Mouse (Mus musculus) layer of hippocampus, adult 9-10 months (tissue): Measurements from ENCODE around the gene Klhl25.
"Not testable (repeated sequence)": the region's sequence is repeated elsewhere in the genome, so short reads cannot be mapped to it uniquely, and the experiment has no call there.

Experiments used
- DNase-seq: peaks from one replicate; pipeline ENCODE4 v3.0.0; 2022; ENCODE audit warnings: low spot score

The Klhl25 gene

GRCm38 (mm10) chr7:75848115-75848775 is at the start of gene Klhl25:
Klhl25 (plus strand) TSS chr7:75848310.
- DNase-seq = peak; percentile 93

- DNase-seq = no peak
These were observed 47.6 kb upstream of the Klhl25 start for GRCm38 (mm10) chr7:75800530-75800929.

DNA sequence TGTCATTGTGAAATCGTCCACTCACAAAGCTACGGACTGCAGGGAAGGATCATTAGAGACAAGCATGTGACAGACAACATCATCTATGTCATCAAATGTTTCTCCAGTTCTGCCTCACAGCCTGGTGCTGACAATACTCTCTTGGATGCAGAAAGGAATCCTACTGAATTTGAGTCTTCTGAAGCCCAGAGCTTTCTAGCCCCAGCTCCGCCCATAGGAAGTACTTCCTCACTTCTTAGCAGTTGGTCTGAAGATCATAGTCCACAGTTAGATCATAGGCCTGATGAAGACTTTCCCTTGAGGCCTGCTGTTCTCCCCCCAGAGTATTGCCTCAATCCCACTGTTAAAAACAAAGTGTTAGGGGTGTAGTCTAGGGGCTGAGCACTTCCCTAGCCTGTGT is 47.1 kb upstream of the Klhl25 start:
- DNase-seq = no peak

DNA sequence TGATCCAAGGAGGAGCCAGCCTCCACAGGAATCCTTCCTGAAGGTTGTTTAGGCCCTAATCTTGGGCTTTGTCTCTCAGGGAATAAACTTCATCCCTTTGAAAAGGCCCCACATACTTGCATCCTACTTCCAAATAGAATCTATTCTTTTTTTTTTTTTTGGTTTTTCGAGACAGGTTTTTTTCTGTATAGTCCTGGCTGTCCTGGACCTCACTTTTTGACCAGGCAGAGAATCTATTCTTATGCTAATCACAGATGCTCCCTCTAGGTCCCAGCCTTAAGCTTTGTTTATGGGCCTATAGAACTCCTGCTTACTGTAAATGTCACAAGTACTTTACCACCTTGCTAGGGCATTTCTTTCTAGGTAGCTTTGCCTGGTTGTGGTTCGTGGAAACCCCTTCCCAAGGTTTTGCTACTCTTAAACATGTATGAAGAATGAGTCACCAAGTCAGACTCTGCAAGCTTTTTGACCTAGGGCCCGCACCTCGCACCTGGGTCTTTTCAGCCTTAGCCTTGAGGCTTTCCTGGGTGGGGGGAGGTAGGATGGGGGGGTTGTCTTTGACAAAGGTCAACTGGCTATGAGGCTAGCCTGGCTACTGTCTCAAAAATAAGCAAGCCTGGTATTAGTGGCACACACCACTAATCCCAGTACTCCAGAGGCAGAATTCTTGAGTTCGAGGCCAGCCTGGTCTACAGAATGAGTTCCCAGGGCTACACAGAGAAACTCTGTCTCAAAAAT is 46.3 kb upstream of the Klhl25 start:
- DNase-seq = no peak

DNA sequence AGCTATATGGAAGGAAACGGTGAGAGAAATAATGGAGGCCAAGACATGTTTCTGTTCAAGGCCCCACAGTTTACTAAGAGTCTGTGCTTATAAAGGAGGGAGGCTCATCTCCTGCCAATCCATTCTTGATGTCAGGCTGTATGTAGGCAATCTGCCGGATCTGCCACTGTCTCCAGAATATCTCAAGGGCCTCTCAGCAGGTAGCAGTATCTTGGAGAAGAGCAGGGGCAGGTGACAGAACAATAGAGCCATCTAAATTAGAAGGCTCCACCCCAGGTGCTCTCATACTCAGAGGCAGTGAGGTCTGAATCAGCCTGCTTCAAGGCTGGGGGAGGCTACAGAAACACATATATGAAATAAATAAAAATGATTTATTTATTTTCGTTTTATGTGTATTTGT is 45.2 kb upstream of the Klhl25 start:
- no peak for DNase-seq

GRCm38 (mm10) chr7:75806161-75806560 is 41.9 kb upstream of the Klhl25 start:
- DNase-seq = no peak

DNA sequence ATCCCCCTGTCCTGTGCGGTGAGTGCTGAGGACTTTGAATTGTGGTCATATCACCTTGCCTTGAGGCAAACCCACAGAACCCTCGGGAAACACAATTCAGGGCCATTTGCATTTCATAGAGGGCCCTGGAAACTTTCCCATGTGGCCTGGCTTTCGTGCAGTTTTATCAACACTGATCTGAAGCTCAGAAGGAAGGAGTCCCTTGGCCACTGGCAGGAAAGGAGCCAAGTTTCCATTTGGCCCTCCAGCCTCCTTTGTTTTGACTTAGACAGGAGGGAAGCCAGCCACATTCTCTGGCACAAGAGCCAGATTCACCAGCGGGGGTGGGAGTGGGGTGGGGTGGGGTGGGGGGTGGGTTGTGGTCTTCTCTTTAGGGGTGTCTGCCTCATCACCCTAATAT is 41.4 kb upstream of the Klhl25 start:
- no peak for DNase-seq

GRCm38 (mm10) chr7:75807460-75808304 is 40.4 kb upstream of the Klhl25 start:
- DNase-seq = no peak

DNA sequence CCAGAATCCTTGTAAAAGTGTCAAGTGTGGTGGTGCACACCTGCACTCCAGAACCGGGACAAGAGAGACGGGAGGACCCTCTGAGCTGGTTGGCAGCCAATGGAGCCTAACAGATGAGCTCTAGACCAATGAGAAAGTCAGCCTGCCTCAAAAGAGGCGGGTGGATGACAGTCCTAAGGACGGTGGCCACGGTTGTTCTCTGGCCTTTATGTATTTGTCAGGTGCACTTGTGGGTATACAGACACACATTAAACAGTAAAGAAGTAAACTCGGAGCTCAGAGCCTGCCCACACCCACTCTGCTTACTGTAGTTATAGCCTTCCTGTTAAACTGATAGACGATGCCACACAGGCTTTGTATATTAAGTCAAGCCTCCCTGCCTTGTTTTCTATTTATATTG is 27.4 kb upstream of the Klhl25 start:
- DNase-seq = no peak

DNA sequence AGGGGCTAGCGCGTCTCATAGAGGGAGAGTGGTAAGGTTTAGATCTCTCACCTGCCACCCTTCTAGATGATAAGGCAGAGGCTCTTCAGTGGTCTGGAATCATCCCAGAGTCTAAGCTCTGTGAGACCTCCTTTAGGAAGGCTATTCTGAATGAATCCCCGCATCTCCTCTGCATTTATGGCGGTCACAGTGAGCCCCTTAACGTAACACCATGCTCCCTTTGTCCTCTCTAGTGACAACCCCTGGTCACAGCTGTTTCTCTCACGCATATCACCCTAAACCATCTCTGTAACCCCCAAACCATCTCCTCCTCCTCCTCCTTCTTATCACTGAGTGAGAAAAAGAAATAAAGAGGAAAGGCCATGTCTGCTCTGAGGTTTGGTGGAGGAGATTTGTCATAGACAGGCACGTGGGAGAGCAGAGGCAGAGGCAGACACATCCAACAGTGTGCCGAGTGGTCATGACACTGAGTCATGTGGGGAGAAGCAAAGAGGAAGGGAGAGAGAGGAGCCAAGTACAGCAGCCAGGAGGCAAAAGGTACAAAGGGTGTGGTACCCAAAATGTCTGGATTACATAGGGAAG is 25.9 kb upstream of the Klhl25 start:
- no peak for DNase-seq

DNA sequence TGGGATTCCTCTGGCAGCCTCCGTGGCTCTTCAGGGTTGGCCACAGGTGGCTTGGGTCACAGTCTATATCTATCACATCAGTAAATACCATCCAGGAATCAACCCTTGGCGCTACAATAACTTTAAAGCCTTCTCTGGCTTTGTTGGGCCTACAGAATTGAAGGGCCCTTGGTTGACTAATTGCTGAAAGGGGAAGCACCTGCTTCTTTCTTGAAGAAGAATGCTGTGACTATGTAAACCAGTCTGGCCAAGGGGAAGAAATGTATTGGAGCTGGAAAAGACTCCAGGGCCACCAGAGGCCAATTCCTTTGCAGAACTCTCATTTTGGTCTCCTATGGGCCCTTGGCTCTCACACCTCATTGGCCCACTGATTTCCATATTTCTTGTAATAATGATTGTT is 25.0 kb upstream of the Klhl25 start:
- no peak for DNase-seq

DNA sequence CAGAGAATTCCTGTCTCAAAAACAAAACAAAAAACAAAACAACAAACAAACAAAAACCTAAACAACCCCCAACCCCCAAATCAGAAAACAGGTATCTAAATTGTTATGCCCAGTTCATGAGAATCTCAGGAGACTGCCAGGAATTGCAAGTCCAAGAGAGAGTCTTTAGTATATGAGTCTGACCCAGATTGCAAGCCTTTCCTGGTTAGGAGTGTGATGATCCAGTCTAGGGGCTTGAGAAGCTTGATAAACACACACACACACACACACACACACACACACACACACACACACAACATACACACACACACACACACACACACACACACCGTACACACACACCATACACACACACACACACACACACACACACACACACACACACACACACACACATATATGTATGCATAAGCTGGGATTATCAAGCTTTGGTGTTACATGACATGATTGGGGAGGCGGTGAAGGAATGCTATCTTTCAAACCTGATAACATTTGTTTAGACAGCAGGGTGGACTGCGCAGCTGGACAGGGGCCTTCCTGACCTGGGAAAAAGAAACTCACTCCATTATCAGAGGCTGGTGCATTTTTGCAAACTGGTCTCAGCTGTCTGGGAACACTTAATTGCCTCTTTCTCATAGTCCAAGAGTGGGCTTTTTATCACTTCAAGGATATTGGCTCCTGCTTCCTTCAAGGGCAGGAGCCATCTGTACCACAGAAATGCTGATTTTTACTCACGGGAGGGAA is 21.6 kb upstream of the Klhl25 start:
- no peak for DNase-seq

GRCm38 (mm10) chr7:75827357-75827756 is 20.8 kb upstream of the Klhl25 start:
- no peak for DNase-seq

DNA sequence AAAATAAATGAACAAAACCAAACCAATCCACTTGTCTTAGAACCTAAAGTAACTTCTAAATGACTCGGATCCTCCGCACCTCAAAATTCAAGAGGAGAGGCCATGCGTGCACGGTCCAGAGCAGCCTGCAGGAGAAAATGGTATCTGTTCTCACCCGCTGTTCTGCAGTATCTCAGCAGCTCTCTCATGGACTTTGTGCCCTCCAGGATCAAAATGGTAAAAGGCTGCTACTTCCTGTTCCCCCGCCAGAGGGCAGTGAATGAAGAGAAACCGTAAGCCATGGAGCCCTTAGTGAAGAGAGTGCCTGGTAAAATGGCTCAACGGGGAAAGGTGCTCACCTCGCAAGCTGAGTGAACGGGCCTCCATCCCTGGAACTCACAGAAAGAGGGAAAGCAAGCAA is 20.3 kb upstream of the Klhl25 start:
- DNase-seq = peak; percentile 63

DNA sequence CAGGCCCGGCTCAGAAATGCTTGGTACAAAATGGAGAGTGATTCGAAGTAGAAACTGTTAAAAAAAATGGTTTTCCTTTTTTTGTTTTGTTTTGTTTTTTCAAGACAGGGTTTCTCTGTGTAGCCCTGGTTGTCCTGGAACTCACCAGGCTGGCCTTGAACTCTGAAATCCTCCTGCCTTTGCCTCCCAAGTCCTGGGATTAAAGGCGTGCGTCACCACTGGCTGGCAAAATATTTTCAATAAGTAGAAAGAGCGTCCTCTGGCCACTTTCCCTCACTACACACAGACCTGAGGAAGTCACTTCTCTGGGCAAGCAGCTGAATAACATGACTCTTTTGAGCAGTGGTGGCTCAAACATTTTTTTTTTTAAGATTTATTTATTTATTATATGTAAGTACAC is 19.6 kb upstream of the Klhl25 start:
- DNase-seq = no peak

GRCm38 (mm10) chr7:75830251-75831060 is 17.7 kb upstream of the Klhl25 start:
- DNase-seq = no peak

- not testable (repeated sequence) for DNase-seq
These were observed 14.2 kb upstream of the Klhl25 start for GRCm38 (mm10) chr7:75833960-75834359.

DNA sequence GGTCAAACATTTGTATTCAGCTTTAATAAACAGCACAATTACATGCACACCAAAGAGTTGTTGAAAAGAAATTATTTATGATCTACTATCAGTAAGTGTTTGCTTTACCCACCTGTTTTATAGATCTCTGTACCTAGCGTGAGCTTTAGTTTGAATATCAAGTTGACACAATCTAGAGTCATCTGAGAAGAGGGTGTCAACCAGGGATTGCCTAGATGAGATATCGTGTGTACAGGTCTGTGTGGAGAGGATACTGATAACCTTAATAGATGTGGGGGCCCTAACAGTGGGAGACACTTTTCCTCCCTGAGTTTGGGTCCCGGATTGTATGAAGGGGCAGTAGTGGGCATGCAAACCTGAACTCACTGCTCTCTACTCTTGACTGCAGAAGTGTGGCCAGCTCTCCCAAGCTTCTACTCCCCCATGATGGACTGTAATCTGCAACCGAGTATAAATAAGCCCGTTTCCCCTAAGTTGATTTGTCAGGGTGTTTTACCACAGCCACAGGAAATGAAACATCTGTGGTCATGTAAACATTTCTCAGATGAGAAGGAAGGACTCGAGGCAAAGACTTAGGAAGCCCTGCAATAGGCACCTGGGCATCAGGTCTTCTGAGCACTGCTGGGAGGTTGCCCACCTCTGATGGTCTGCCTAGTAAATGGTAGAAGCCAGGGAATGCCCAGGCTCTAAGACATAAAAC is 13.0 kb upstream of the Klhl25 start:
- not testable (repeated sequence) for DNase-seq

- DNase-seq = no peak
These were observed 8.0 kb upstream of the Klhl25 start for GRCm38 (mm10) chr7:75840071-75840470.

GRCm38 (mm10) chr7:75842306-75842705 is 5.8 kb upstream of the Klhl25 start:
- no peak for DNase-seq
